Mouse (Mus musculus) lung, adult 18-20 months (tissue): Measurements from ENCODE around the gene Elp6.

Experiments used
- DNase-seq, 2 experiments: peaks; one replicate each; pipeline ENCODE4 v3.0.0; 2022; ENCODE audit warnings: mixed read lengths in 2 of 2

The Elp6 gene

GRCm38 (mm10) chr9:110362337-110362736, 57.4 kb downstream of the Elp6 start:
- peak; percentile 56 to 66 for DNase-seq

GRCm38 (mm10) chr9:110366746-110367145, 61.8 kb downstream of the Elp6 start:
- no peak for DNase-seq

DNA sequence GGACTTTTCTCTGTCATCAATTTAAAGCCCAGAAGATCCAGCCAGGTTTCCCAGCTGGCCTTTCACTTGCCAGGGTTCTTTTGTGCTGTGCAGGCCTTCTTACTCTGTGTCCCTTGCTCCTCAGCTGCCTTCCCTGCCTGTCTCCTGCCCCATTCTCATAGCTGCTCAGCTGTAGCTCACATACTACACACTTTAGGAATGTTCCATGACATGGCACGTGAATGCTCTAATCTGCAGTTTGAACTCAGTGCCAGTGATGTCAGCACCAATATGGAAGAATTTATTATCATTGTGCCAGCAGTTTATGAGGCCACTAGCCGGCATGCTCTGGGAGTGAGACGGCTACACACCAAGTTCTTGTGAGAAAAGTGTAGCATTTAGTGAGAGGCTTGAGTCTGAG, 64.9 kb downstream of the Elp6 start:
- DNase-seq: no peak
